Comparison of ENCODE assay signal across 8 mouse cellular contexts in the genomic region with DNA sequence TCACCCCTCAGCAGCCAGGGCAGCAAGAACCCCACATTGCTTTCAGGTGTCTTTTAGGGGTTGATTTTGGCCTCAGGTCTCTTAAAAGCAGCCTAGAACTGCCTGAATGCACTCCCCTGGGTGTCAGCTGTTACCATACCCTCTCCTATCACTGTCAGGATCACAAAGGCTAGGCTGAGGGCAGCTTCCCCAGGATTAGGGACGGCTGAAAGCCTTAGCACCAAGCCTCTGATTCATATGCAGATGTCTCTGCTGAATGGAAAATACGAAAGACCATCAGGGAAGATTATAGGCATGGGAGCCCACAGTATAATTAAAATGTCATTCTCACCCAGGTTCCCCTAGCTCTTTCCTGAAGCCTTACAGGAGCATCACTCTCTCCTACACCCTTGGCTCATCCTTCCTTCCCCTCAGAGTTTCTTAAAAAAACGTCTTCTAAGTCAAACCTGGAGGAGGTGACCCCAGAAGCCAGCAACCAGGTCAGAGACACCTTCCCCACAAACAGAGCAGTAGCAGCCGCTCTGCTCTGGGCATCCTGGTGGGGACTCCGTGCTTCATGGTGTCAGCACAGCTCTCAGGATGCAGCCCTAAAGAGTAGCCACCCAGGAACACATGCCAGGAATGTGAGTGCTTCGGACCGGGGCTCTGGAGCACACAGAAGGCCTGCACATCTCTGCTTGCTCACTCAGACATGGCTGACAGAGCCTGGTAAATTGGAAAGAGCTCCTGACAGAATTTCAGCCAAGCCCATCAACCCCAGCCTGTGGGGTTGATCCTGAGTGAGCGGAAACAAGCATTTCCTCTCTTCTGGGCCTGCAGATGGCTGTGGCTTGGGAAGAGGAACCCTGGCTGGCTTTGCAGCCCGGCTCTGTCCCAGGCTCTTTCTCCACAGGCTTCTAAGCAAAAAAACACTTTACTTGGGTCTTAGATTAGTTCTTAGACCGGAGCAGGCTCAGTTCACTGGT.
DNase-seq lines count a peak whose midpoint lies in the region; ATAC-seq and TF ChIP-seq lines count a peak whose summit lies in the region.

No protein-coding gene starts in this region.

- intact Hi-C loops in left cerebral cortex, adult 2 months (cut with DNase I): no loop called here

- H3K36me3 ChIP-seq in forebrain, embryonic 11.5 days (ENCODE audit: control insufficient read depth, insufficient read depth, low read length): no peaks in the 10 kb centered on the region
- H3K36me3 ChIP-seq in hindbrain, embryonic 13.5 days: no peaks in the 10 kb centered on the region
- H3K36me3 ChIP-seq in liver, embryonic 13.5 days: no peaks in the 10 kb centered on the region
- no peaks in the 10 kb centered on the region for H3K36me3 ChIP-seq in stomach, embryonic 16.5 days (ENCODE audit: control insufficient read depth, insufficient read depth, low read length)

- H3K4me3 ChIP-seq in left cerebral cortex, adult 2 months: no peak overlapping the region
- H3K4me3 ChIP-seq in forebrain, embryonic 11.5 days (ENCODE audit: low read depth, low read length): no peak overlapping the region
- H3K4me3 ChIP-seq in hindbrain, embryonic 13.5 days: no peak overlapping the region
- H3K4me3 ChIP-seq in liver, embryonic 13.5 days (replicated peaks): no peak overlapping the region
- no peak overlapping the region for H3K4me3 ChIP-seq in stomach, embryonic 16.5 days (replicated peaks; ENCODE audit: low read length)

- TF ChIP-seq CTCF in left cerebral cortex, adult 2 months (IDR thresholded peaks at IDR 0.05): no peak

- 0 out of 2 replicates have a peak overlapping the region, but pooled peaks have one; percentile 6 for H3K9ac ChIP-seq in forebrain, embryonic 11.5 days (ENCODE audit: low read length)
- peak overlapping the region; percentile 26; the same call in 1 of the 2 replicates for H3K9ac ChIP-seq in hindbrain, embryonic 13.5 days
- no peak overlapping the region for H3K9ac ChIP-seq in liver, embryonic 13.5 days
- H3K9ac ChIP-seq in stomach, embryonic 16.5 days (ENCODE audit: low read length): peak overlapping the region; percentile 31; the same call in 1 of the 2 replicates

- peak overlapping the region; percentile 18; the same call in 1 of the 2 replicates for H3K4me2 ChIP-seq in forebrain, embryonic 11.5 days (ENCODE audit: low read depth, low read length, severe bottlenecking)
- no peak overlapping the region for H3K4me2 ChIP-seq in hindbrain, embryonic 13.5 days
- no peak overlapping the region for H3K4me2 ChIP-seq in liver, embryonic 13.5 days
- H3K4me2 ChIP-seq in stomach, embryonic 16.5 days (ENCODE audit: low read depth, low read length): no peak overlapping the region

- peak overlapping the region; percentile 61 for H3K27ac ChIP-seq in left cerebral cortex, adult 2 months
- H3K27ac ChIP-seq in forebrain, embryonic 11.5 days (ENCODE audit: low read depth, low read length): peak overlapping the region; percentile 66
- peak overlapping the region; percentile 63 for H3K27ac ChIP-seq in hindbrain, embryonic 13.5 days
- H3K27ac ChIP-seq in liver, embryonic 13.5 days: peak overlapping the region; percentile 74
- H3K27ac ChIP-seq in stomach, embryonic 16.5 days (ENCODE audit: low read length): peak overlapping the region; percentile 84

- no peaks in the 10 kb centered on the region for H3K27me3 ChIP-seq in forebrain, embryonic 11.5 days (ENCODE audit: control insufficient read depth, insufficient read depth, low read length)
- H3K27me3 ChIP-seq in hindbrain, embryonic 13.5 days: no peaks in the 10 kb centered on the region
- no peaks in the 10 kb centered on the region for H3K27me3 ChIP-seq in liver, embryonic 13.5 days
- H3K27me3 ChIP-seq in stomach, embryonic 16.5 days (ENCODE audit: control insufficient read depth, insufficient read depth, low read length): no peaks in the 10 kb centered on the region

- WGBS in forebrain, embryonic 11.5 days: 16% methylated on average over 10 of the region's 10 CpGs
- WGBS in hindbrain, embryonic 13.5 days: 19% methylated on average over 10 of the region's 10 CpGs
- 22% methylated on average over 10 of the region's 10 CpGs for WGBS in liver, embryonic 13.5 days (ENCODE audit: insufficient replicate concordance)
- 46% methylated on average over 10 of the region's 10 CpGs for WGBS in stomach, embryonic 16.5 days

- peaks cover 22% of the 10 kb centered on the region for H3K4me1 ChIP-seq in forebrain, embryonic 11.5 days (replicated peaks; ENCODE audit: control insufficient read depth, insufficient read depth, low read length)
- H3K4me1 ChIP-seq in hindbrain, embryonic 13.5 days (replicated peaks): peaks cover 31% of the 10 kb centered on the region
- H3K4me1 ChIP-seq in liver, embryonic 13.5 days (replicated peaks): peaks cover 31% of the 10 kb centered on the region
- H3K4me1 ChIP-seq in stomach, embryonic 16.5 days (ENCODE audit: control insufficient read depth, insufficient read depth, low read length): peaks cover 25% of the 10 kb centered on the region

- ATAC-seq in forebrain, embryonic 11.5 days (replicated peaks; ENCODE audit: low FRiP score): peak; percentile 84
- peak; percentile 67 for ATAC-seq in hindbrain, embryonic 13.5 days (ENCODE audit: low FRiP score)
- no peak; the same call in 1 of the 2 replicates for ATAC-seq in liver, embryonic 13.5 days (ENCODE audit: low read depth)
- no peak for ATAC-seq in stomach, embryonic 16.5 days (ENCODE audit: insufficient read depth, low FRiP score)
- ATAC-seq in frontal cortex, adult (ENCODE audit: low TSS enrichment): no peak

- H3K9me3 ChIP-seq in forebrain, embryonic 11.5 days (ENCODE audit: control insufficient read depth, low read length): no peaks in the 10 kb centered on the region
- no peaks in the 10 kb centered on the region for H3K9me3 ChIP-seq in hindbrain, embryonic 13.5 days
- H3K9me3 ChIP-seq in liver, embryonic 13.5 days (replicated peaks): no peaks in the 10 kb centered on the region
- H3K9me3 ChIP-seq in stomach, embryonic 16.5 days (replicated peaks; ENCODE audit: control insufficient read depth, low read length): no peaks in the 10 kb centered on the region

- no peak for DNase-seq in left cerebral cortex, adult 2 months (ENCODE audit: extremely low spot score in 1 of 2, low spot score in 2 of 2)
- DNase-seq in left cerebral cortex, adult 11 months (ENCODE audit: low spot score): no peak
- DNase-seq in forebrain, embryonic 11.5 days (ENCODE audit: low spot score): no peak
- DNase-seq in liver, embryonic 13.5 days: no peak
- no peak for DNase-seq in spleen, postnatal 14 days (ENCODE audit: low spot score in 2 of 2)

Comparison
In these comparisons a context has a peak if more than half of its experiments do, and no peak if none do; other contexts are left out.
1. ATAC-seq: peak in forebrain, embryonic 11.5 days (single experiment) and hindbrain, embryonic 13.5 days (single experiment); none in liver, embryonic 13.5 days (single experiment), stomach, embryonic 16.5 days (single experiment) and frontal cortex, adult (single experiment).
2. Peak in every context shown above with its lines, with median percentiles within 50 percentile points of each other: H3K27ac ChIP-seq.